Mouse (Mus musculus): ENCODE measurements around the gene Cand2. TPM values are rescaled to one million over a fixed set of nuclear protein-coding genes. Genes with fewer than 3 reads are reported as not detected.

The Cand2 gene
- polyA plus RNA-seq (2012; rRNA removed): 6.5 and 7.0 TPM in 2 replicates

GRCm38 (mm10) chr6:115774501-115774921 lies at the start of gene Cand2:
Gene Cand2 (plus strand): TSS chr6:115774538.
- DNase-seq (ENCODE audit: low spot score): no peak

- DNase-seq (ENCODE audit: low spot score): no peak
Measured at GRCm38 (mm10) chr6:115727108-115727507, 47.2 kb upstream of the Cand2 start.

DNA sequence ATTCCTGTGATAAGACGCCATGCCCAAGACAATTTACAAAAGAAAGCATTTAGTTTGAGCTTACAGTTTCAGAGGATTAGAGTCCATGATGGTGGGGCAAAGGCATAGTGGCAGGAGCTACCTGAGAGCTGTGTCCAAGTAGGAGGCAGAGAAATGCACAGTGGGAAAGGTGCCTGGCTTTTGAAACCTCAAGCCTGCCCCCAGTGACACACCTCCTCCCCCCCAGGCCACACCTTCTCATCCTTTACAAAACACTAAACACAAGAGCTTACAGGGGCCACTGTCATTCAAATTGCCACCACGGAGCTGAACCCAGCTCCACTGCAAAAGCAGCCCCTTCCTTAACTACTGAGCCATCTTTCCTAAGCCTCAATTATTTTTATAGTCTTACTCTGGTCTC lies 46.8 kb upstream of the Cand2 start:
- no peak for DNase-seq (ENCODE audit: low spot score)

DNA sequence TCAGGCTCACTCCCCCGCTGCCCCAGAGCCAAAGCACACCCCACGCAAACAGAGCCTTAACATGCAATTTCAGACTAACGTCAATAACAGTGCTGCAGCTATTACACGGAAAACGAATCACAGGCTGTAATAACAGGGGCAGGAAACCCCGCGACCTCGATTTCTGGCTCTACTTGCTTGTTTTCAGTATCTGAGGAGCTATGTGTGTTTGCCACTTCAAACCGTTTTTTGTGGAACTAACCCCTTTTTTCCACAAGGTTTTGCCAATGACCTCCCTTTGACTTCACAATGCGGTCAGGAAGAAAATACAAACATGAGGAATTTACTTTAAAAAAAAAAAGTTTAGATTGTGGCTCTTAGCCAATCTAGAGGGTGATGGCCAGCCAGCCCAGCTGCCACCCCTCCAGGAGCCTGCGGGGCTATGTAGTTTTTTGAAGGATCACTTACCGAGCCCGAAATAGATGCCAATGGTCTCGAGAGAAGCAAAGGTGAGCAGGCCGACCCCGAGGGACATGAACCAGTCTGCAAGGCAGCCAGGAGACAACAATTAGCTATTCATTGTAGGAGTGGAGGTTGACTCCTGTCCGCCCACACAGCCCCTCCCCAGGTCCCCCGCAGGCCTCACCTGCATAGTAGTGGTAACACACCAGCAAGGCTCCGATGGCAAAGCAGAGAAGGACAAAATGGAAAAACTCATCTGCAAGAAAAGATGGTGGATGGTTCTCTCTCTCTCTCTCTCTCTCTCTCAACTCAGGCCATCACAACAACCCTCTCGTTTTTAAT lies 43.6 kb upstream of the Cand2 start:
- DNase-seq (ENCODE audit: low spot score): no peak

- DNase-seq (ENCODE audit: low spot score): no peak
Measured at GRCm38 (mm10) chr6:115732341-115732928, 41.9 kb upstream of the Cand2 start.

DNA sequence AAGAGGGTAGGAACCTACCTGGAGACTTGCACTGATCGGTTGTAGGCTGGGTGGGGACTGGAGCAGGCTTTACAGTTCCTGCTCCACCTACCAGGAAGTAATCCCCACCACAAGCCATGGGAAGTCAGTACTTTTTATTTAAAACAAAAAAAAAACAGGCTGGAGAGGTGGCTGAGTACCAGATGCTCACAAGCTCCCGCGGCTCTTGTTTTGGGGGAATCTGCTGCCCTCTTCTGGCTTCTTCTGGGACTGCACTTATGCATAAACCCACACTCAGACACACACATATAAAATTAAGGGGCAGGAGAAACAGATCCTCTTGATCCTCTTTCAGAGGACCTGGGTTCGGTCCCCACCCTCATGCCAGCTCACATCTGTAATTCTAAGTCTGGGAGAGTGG lies 39.4 kb upstream of the Cand2 start:
- DNase-seq (ENCODE audit: low spot score): no peak

DNA sequence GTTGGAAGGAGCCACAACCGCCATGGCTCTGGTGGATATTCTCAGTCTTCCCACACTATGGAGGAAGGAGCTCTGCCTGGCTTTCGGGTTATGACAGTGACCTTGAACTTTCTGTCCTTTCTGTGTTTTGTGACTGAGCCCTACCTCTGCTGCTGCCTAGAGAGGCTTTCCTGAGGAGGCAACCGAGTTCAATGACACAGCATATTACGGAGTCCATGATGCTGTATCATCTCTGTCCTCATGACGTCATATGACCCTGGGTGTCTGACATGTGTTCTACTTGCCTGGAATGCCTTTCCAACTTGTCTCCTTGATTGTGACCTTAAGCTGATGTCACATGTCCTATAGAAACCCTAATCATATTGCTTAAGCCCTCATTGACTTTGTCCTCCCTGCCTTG lies 35.3 kb upstream of the Cand2 start:
- no peak for DNase-seq (ENCODE audit: low spot score)

DNA sequence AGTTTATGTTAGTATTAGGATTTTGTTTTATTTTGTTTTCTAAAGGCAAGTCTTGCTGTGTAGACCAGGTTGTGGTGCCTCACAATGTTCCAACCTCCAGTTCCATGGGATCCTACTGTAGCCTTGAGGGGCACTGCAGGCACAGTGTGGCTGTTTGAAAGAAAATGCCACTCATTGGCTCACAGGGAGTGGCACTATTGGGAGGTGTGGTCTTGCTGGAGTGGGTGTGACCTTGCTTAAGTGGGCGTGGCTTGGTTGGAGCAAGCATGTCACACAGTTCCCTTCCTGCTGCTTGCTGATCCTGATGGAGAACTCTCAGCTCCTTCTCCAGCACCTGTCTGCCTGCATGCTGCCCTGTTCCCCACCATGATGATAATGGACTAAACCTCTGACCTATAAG lies 30.8 kb upstream of the Cand2 start:
- DNase-seq (ENCODE audit: low spot score): no peak

DNA sequence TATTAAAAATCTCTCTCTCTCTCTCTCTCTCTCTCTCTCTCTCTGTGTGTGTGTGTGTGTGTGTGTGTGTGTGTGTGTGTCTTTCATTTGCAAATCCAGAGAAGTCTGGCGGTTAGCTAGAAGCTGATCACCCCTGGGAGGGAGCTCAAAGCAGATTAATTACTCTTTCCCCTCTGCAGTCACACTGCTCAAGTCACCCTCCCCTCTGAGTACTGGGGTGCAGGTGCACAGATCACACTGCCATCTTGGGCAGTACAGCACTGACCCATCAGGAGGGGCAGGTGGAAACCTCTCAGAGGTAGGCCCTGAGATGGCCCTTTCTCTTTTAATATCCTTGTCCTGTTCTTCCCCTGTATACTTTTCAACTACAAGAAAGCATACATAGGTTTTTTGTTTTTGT lies 28.0 kb upstream of the Cand2 start:
- no peak for DNase-seq (ENCODE audit: low spot score)

DNA sequence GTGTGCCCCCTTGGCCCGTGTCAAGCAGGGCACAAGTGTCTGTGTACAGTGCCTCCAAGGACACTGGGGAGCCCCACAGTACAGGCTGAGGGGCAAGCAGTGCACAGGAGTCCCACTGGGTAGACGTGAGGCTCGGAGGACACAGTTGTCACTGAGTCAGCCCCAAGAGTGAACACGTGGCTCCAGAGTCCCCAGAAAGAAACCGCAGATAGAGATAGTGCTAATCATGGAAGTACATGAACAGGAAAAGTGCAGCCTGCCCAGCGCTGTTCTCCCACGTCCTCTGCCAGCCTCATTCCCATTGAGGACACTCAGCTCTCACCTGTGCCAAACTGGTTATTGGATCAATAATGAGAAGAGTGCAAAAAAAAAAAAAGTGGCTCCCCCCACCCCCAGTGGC lies 18.8 kb upstream of the Cand2 start:
- no peak for DNase-seq (ENCODE audit: low spot score)

DNA sequence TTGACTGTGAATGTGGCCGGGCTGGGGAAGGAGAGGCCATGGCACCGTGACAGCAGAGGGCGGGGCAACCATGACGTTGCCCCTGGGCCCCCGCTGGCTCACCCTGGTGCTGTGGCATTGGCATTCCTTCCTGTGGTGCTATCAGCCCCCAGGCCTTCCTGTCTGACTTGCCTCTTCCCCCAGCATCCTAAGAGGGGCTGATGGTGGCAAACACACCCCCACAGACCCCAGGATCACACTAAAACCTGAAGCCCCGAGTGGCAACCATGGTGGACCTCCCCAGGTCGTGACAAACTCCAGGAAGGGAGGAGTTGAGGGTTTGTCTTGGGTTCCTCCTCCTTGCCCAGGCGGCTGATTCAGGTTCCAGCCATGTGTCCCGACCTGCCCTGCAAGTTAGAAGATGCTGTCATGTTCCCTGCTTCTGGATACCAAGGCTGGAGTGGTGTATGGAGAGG lies 15.3 kb upstream of the Cand2 start:
- peak; percentile 57 for DNase-seq (ENCODE audit: low spot score)

GRCm38 (mm10) chr6:115759461-115759860 lies 14.9 kb upstream of the Cand2 start:
- DNase-seq (ENCODE audit: low spot score): no peak

DNA sequence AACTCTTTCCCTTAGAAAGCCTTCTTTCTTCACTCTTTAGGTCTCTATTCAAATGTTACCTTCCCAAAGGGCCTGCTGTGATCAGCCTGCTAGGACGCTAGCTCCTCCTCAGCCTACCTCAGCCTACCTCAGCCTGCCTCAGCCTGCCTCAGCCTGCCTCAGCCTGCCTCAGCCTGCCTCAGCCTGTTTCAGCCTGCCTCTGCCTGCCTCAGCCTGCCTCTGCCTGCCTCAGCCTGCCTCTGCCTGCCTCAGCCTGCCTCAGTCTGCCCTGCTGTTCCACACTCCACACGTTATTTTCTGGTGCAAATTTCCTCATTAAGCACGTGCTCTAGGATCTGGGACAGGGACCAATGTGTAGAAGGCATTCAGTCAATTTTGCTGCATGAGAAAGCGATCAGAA lies 14.2 kb upstream of the Cand2 start:
- DNase-seq (ENCODE audit: low spot score): no peak

GRCm38 (mm10) chr6:115760982-115761381 lies 13.4 kb upstream of the Cand2 start:
- no peak for DNase-seq (ENCODE audit: low spot score)

- no peak for DNase-seq (ENCODE audit: low spot score)
Measured at GRCm38 (mm10) chr6:115761995-115762756, 12.2 kb upstream of the Cand2 start, which contains the start of gene Tmem40. Gene Tmem40 (minus strand): TSS chr6:115762410.

DNA sequence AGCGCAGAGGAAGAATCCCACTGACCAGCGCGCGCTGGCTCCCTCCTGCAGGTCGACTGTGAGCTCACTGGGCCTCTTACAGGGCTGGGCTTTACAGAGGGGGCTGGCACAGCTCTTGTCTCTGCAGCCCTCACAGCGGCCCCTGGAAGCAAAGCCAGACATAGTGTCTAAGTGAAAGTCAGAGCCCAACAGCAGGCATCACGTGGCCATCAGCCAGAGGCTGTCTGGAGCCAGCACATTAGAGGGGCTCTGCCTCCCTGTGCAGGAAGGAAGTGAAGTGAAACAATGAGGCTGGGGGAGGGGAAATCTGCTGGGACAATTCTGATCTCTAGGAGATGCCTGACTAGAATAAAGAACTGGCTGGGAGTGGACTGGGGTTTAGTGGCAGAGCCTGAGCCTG lies 10.2 kb upstream of the Cand2 start:
- DNase-seq (ENCODE audit: low spot score): no peak

DNA sequence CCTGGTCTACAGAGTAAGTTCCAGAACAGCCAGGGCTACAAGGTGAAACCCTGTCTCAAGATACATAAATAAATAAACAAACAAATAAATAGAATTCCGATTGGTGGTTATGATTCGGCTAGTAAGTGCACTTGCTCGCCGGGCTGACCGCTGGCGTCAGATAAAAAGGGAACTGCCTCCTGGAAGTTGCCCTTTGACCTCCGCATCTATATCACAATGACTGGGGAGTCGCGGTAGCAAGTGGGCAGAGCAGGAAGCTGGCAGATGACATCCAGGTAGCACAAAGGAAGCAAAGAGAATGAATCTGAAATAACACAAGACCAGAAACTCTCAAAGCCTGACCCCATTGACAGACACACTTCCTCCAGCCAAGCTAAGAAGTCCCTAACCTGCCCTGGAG lies 7.0 kb upstream of the Cand2 start:
- DNase-seq (ENCODE audit: low spot score): no peak

GRCm38 (mm10) chr6:115768207-115768606 lies 6.1 kb upstream of the Cand2 start:
- no peak for DNase-seq (ENCODE audit: low spot score)

DNA sequence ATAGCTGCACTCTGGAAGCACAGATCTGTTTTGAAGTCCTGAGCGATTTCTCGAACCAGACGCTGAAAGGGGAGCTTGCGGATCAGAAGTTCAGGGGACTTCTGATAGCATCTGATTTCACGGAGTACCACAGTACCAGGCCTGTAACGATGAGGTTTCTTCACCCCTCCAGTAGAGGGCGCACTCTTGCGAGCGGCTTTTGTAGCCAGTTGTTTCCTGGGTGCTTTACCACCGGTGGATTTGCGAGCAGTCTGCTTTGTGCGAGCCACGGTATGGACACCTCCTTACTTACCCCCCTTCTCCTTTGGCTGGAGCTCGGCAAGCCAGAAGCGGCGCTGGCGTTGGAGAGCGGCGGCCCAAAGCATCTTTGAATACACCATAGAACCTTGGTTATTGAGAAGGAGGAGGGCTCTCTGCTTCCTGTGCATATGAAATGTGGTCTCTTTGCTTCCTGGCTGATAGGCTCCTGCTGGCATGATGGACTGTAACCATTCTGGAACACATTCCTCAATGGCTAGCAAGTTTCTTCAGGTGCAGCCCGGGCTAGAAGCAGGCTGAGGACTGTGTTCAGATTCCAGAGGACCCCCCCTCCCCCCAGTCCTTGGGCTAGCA lies 4.2 kb upstream of the Cand2 start:
- no peak for DNase-seq (ENCODE audit: low spot score)

- DNase-seq (ENCODE audit: low spot score): no peak
Measured at GRCm38 (mm10) chr6:115770852-115771251, 3.5 kb upstream of the Cand2 start.

- DNase-seq (ENCODE audit: low spot score): no peak
Measured at GRCm38 (mm10) chr6:115772201-115772600, 2.1 kb upstream of the Cand2 start.

GRCm38 (mm10) chr6:115772604-115773003 lies 1.7 kb upstream of the Cand2 start:
- no peak for DNase-seq (ENCODE audit: low spot score)

Measured in urinary bladder, adult 2 months (tissue).